Mouse (Mus musculus) left cerebral cortex, adult 8-10 months (tissue): ENCODE data around the gene Col4a1. TPM values are rescaled to one million over a fixed set of nuclear protein-coding genes. Genes with fewer than 3 reads are reported as not detected.

Experiments used
- DNase-seq, 2 experiments: peaks; one replicate each; pipeline ENCODE4 v3.0.0; 2022; ENCODE audit warnings: low spot score in 2 of 2
- total RNA-seq, 4 experiments: library from RNA; stranded (reverse); gene quantifications; 2 replicates each; pipeline ENCODE4 v1.2.4; 2022

The Col4a1 gene
- total RNA-seq, 4 experiments from 2014 or later, result 24.5 to 35.0 (median 30.3) TPM

GRCm38 (mm10) chr8:11331561-11331960, 18.9 kb upstream of the Col4a1 start:
- DNase-seq, result no peak

- DNase-seq, result no peak
These were observed 15.2 kb upstream of the Col4a1 start for GRCm38 (mm10) chr8:11327722-11328417.

- no peak for DNase-seq
These were observed 14.7 kb upstream of the Col4a1 start for GRCm38 (mm10) chr8:11327298-11327697.

- DNase-seq, result no peak
These were observed 12.3 kb upstream of the Col4a1 start for GRCm38 (mm10) chr8:11324801-11325395.

- no peak for DNase-seq
These were observed 11.1 kb upstream of the Col4a1 start for GRCm38 (mm10) chr8:11323681-11324080.

- DNase-seq, result no peak
These were observed 10.3 kb upstream of the Col4a1 start for GRCm38 (mm10) chr8:11322724-11323585.

- DNase-seq, result no peak
These were observed 9.2 kb upstream of the Col4a1 start for GRCm38 (mm10) chr8:11321841-11322240.

GRCm38 (mm10) chr8:11319405-11319804, 6.8 kb upstream of the Col4a1 start:
- DNase-seq, result no peak

- no peak for DNase-seq
These were observed 3.5 kb upstream of the Col4a1 start for GRCm38 (mm10) chr8:11316118-11316517.

GRCm38 (mm10) chr8:11315179-11315943, 2.7 kb upstream of the Col4a1 start:
- DNase-seq, result no peak

GRCm38 (mm10) chr8:11314613-11315012, 2.0 kb upstream of the Col4a1 start:
- DNase-seq, result no peak

GRCm38 (mm10) chr8:11313176-11314111, 818 bp upstream of the Col4a1 start:
- DNase-seq, result peak in 1 of 2 experiments; percentile 29

- peak in 1 of 2 experiments; percentile 47 for DNase-seq
These were observed 811 bp downstream of the Col4a1 start for GRCm38 (mm10) chr8:11311681-11312348.

- no peak for DNase-seq
These were observed 2.6 kb downstream of the Col4a1 start for GRCm38 (mm10) chr8:11310049-11310448.

- no peak for DNase-seq
These were observed 3.4 kb downstream of the Col4a1 start for GRCm38 (mm10) chr8:11309226-11309625.

GRCm38 (mm10) chr8:11308570-11308998, 4.0 kb downstream of the Col4a1 start:
- DNase-seq, result no peak

GRCm38 (mm10) chr8:11307451-11307850, 5.2 kb downstream of the Col4a1 start:
- no peak for DNase-seq

GRCm38 (mm10) chr8:11305539-11305938, 7.1 kb downstream of the Col4a1 start:
- no peak for DNase-seq

- DNase-seq, result no peak
These were observed 8.5 kb downstream of the Col4a1 start for GRCm38 (mm10) chr8:11304027-11304601.
